Mouse (Mus musculus): Measurements from ENCODE around the gene Rpl34. TPM values are rescaled to one million over a fixed set of nuclear protein-coding genes. Genes with fewer than 3 reads are reported as not detected.

Rpl34 gene
- polyA plus RNA-seq, 1 experiment from 2014 or later: 949 TPM

GRCm38 (mm10) chr3:130727676-130728075 lies 2.5 kb downstream of the Rpl34 start:
- H3K27me3 ChIP-seq (ENCODE audit: low read depth, poor library complexity, severe bottlenecking): no peaks in the 10 kb centered on the region
- peaks cover 24% of the 10 kb centered on the region for H3K4me1 ChIP-seq
- no peak overlapping the region for H3K4me3 ChIP-seq
- no peak overlapping the region for H3K27ac ChIP-seq
- WGBS: 77% methylated on average over 4 of the region's 4 CpGs
- H3K9me3 ChIP-seq (replicated peaks): no peaks in the 10 kb centered on the region
- no peak for DNase-seq (ENCODE audit: low spot score)
- H3K36me3 ChIP-seq: peaks cover 54% of the 10 kb centered on the region

- WGBS: 91% methylated on average over 1 of the region's 1 CpGs
- Histone ChIP-seq H3K27ac (no peak overlapping the region), H3K4me1 (peaks cover 24% of the 10 kb centered on the region), H3K9me3 (replicated peaks) (no peaks in the 10 kb centered on the region), H3K27me3 (ENCODE audit: low read depth, poor library complexity, severe bottlenecking) (no peaks in the 10 kb centered on the region), H3K36me3 (peaks cover 54% of the 10 kb centered on the region), H3K4me3 (no peak overlapping the region)
- DNase-seq (ENCODE audit: low spot score): no peak
Measured at GRCm38 (mm10) chr3:130727036-130727435, 3.2 kb downstream of the Rpl34 start.

- DNase-seq (ENCODE audit: low spot score): no peak
- H3K27me3 ChIP-seq (ENCODE audit: low read depth, poor library complexity, severe bottlenecking): no peaks in the 10 kb centered on the region
- H3K27ac ChIP-seq: no peak overlapping the region
- no peaks in the 10 kb centered on the region for H3K9me3 ChIP-seq (replicated peaks)
- WGBS: 80% methylated on average over 2 of the region's 2 CpGs
- H3K4me3 ChIP-seq: no peak overlapping the region
- H3K4me1 ChIP-seq: peaks cover 19% of the 10 kb centered on the region
- peaks cover 54% of the 10 kb centered on the region for H3K36me3 ChIP-seq
Measured at GRCm38 (mm10) chr3:130725718-130726117, 4.5 kb downstream of the Rpl34 start.

GRCm38 (mm10) chr3:130722733-130723478 lies 7.3 kb downstream of the Rpl34 start:
- H3K27me3 ChIP-seq (ENCODE audit: low read depth, poor library complexity, severe bottlenecking): no peaks in the 10 kb centered on the region
- no peak for DNase-seq (ENCODE audit: low spot score)
- 0 out of 2 replicates have a peak, but pooled peaks cover under 1% of the 10 kb centered on the region for H3K4me1 ChIP-seq
- no peaks in the 10 kb centered on the region for H3K9me3 ChIP-seq (replicated peaks)
- no peak overlapping the region for H3K4me3 ChIP-seq
- peaks cover 40% of the 10 kb centered on the region for H3K36me3 ChIP-seq
- H3K27ac ChIP-seq: no peak overlapping the region
- WGBS: 83% methylated on average over 11 of the region's 11 CpGs

GRCm38 (mm10) chr3:130720225-130720624 lies 10.0 kb downstream of the Rpl34 start:
- H3K27ac ChIP-seq: no peak overlapping the region
- H3K36me3 ChIP-seq: peaks cover 13% of the 10 kb centered on the region
- no peak for DNase-seq (ENCODE audit: low spot score)
- H3K4me1 ChIP-seq: no peaks in the 10 kb centered on the region
- H3K27me3 ChIP-seq (ENCODE audit: low read depth, poor library complexity, severe bottlenecking): no peaks in the 10 kb centered on the region
- no peak overlapping the region for H3K4me3 ChIP-seq
- 90% methylated on average over 4 of the region's 4 CpGs for WGBS
- H3K9me3 ChIP-seq (replicated peaks): no peaks in the 10 kb centered on the region

GRCm38 (mm10) chr3:130718871-130719270 lies 11.3 kb downstream of the Rpl34 start:
- Histone ChIP-seq H3K4me3 (no peak overlapping the region), H3K27me3 (ENCODE audit: low read depth, poor library complexity, severe bottlenecking) (no peaks in the 10 kb centered on the region), H3K27ac (no peak overlapping the region), H3K36me3 (no peaks in the 10 kb centered on the region), H3K4me1 (0 out of 2 replicates have a peak, but pooled peaks cover 4% of the 10 kb centered on the region), H3K9me3 (replicated peaks) (no peaks in the 10 kb centered on the region)
- WGBS: 88% methylated on average over 4 of the region's 4 CpGs
- no peak for DNase-seq (ENCODE audit: low spot score)

GRCm38 (mm10) chr3:130716555-130716954 lies 13.6 kb downstream of the Rpl34 start:
- H3K27ac ChIP-seq: no peak overlapping the region
- no peak overlapping the region for H3K4me3 ChIP-seq
- WGBS: 87% methylated on average over 7 of the region's 7 CpGs
- no peaks in the 10 kb centered on the region for H3K36me3 ChIP-seq
- no peak for DNase-seq (ENCODE audit: low spot score)
- no peaks in the 10 kb centered on the region for H3K9me3 ChIP-seq (replicated peaks)
- no peaks in the 10 kb centered on the region for H3K27me3 ChIP-seq (ENCODE audit: low read depth, poor library complexity, severe bottlenecking)
- H3K4me1 ChIP-seq: 0 out of 2 replicates have a peak, but pooled peaks cover 4% of the 10 kb centered on the region

- 23% methylated on average over 22 of the region's 22 CpGs for WGBS
- Histone ChIP-seq H3K27me3 (ENCODE audit: low read depth, poor library complexity, severe bottlenecking) (no peaks in the 10 kb centered on the region), H3K4me1 (peaks cover 6% of the 10 kb centered on the region), H3K27ac (no peak overlapping the region), H3K4me3 (peak overlapping the region; percentile 49), H3K9me3 (replicated peaks) (no peaks in the 10 kb centered on the region), H3K36me3 (no peaks in the 10 kb centered on the region)
- peak; percentile 76 for DNase-seq (ENCODE audit: low spot score)
Measured at GRCm38 (mm10) chr3:130714775-130715568, 15.2 kb downstream of the Rpl34 start.

GRCm38 (mm10) chr3:130712891-130713290 lies 17.3 kb downstream of the Rpl34 start:
- H3K27ac ChIP-seq: no peak overlapping the region
- WGBS: 48% methylated on average over 6 of the region's 6 CpGs
- no peak for DNase-seq (ENCODE audit: low spot score)
- H3K4me3 ChIP-seq: no peak overlapping the region
- H3K27me3 ChIP-seq (ENCODE audit: low read depth, poor library complexity, severe bottlenecking): no peaks in the 10 kb centered on the region
- H3K9me3 ChIP-seq (replicated peaks): no peaks in the 10 kb centered on the region
- peaks cover 15% of the 10 kb centered on the region for H3K4me1 ChIP-seq
- no peaks in the 10 kb centered on the region for H3K36me3 ChIP-seq

GRCm38 (mm10) chr3:130710103-130710502 lies 20.1 kb downstream of the Rpl34 start:
- peaks cover 11% of the 10 kb centered on the region for H3K36me3 ChIP-seq
- DNase-seq (ENCODE audit: low spot score): no peak
- H3K27me3 ChIP-seq (ENCODE audit: low read depth, poor library complexity, severe bottlenecking): no peaks in the 10 kb centered on the region
- H3K4me1 ChIP-seq: peaks cover 19% of the 10 kb centered on the region
- H3K9me3 ChIP-seq (replicated peaks): no peaks in the 10 kb centered on the region
- 64% methylated on average over 7 of the region's 7 CpGs for WGBS
- H3K4me3 ChIP-seq: peak overlapping the region; percentile 92
- H3K27ac ChIP-seq: peak overlapping the region; percentile 96

- peak within 1 kb of the TSS; percentile 96 for H3K27ac ChIP-seq
- under 1% methylated on average over 45 of the region's 45 CpGs for WGBS
- peak; percentile 94 for DNase-seq (ENCODE audit: low spot score)
- H3K27me3 ChIP-seq (ENCODE audit: low read depth, poor library complexity, severe bottlenecking): no peaks in the 10 kb centered on the region
- H3K4me3 ChIP-seq: peak within 1 kb of the TSS; percentile 92
- peaks cover 15% of the 10 kb centered on the region for H3K4me1 ChIP-seq
- H3K36me3 ChIP-seq: peaks cover 19% of the 10 kb centered on the region
- no peaks in the 10 kb centered on the region for H3K9me3 ChIP-seq (replicated peaks)
Measured at GRCm38 (mm10) chr3:130708967-130709924, 21.0 kb downstream of the Rpl34 start, which contains the start of gene Ostc. Gene Ostc, minus strand, starts transcription at chr3:130709444.

- Histone ChIP-seq H3K4me3 (peak overlapping the region; percentile 92), H3K36me3 (peaks cover 26% of the 10 kb centered on the region), H3K27ac (peak overlapping the region; percentile 96), H3K9me3 (replicated peaks) (no peaks in the 10 kb centered on the region), H3K4me1 (peaks cover 15% of the 10 kb centered on the region), H3K27me3 (ENCODE audit: low read depth, poor library complexity, severe bottlenecking) (no peaks in the 10 kb centered on the region)
- DNase-seq (ENCODE audit: low spot score): no peak
- 5% methylated on average over 5 of the region's 5 CpGs for WGBS
Measured at GRCm38 (mm10) chr3:130708529-130708928, 21.7 kb downstream of the Rpl34 start.

All from limb, embryonic 10.5 days (tissue).